Mouse (Mus musculus): ENCODE measurements around the gene Acsl1. TPM values are rescaled to one million over a fixed set of nuclear protein-coding genes. Genes with fewer than 3 reads are reported as not detected.

Acsl1 gene
- polyA plus RNA-seq, 1 experiment from 2014 or later: 23.3 TPM

DNA sequence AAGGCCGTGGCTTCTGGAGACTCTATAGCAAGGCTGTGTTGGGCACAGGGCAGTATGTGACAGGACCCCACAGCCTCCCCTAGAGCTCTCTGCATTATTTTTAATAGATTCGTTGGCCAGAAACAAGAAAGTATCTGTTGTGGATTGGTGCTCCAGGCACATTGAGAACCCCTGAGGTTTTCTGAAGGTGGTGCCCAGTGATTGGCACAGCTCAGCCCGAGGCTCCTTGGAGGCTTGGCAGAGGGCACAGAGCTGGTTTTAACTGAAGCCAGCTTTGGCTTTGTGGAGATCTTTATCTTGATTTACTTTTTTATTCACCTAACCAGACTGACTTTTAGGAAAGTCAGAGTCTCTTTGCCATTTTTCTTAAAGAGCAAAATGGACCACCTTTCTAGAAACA is 38.6 kb downstream of the Acsl1 start:
- no peak overlapping the region for H3K27ac ChIP-seq (ENCODE audit: poor library complexity, severe bottlenecking)
- no peak for ATAC-seq (ENCODE audit: insufficient number of reproducible peaks, low FRiP score)
- H3K4me1 ChIP-seq (replicated peaks): 0 out of 2 replicates have a peak, but pooled peaks cover 3% of the 10 kb centered on the region
- no peak overlapping the region for H3K4me2 ChIP-seq
- peaks cover 24% of the 10 kb centered on the region for H3K36me3 ChIP-seq
- no peaks in the 10 kb centered on the region for H3K9me3 ChIP-seq (replicated peaks)
- 84% methylated on average over 3 of the region's 3 CpGs for WGBS
- no peak overlapping the region for H3K9ac ChIP-seq
- H3K27me3 ChIP-seq (replicated peaks): no peaks in the 10 kb centered on the region
- no peak overlapping the region for H3K4me3 ChIP-seq

DNA sequence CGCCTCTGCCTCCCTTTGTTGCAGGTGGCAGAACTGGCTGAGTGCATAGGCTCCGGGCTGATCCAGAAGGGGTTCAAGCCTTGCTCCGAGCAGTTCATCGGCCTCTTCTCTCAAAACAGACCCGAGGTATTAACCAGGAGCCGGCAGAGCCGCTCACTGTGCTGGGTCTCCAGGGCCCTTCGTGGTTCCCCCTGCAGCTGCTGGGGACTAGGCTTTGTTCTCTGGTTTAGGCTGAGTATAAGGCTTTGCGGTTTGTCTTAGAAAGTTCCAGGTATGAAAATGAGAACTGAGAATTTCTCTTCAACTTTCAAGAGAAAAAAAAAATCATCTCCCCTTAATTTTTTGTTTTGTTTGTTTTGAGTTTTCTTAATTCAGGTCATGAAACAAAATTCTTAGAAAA is 40.5 kb downstream of the Acsl1 start:
- Histone ChIP-seq H3K9ac (no peak overlapping the region), H3K4me3 (no peak overlapping the region), H3K36me3 (peaks cover 19% of the 10 kb centered on the region), H3K27me3 (replicated peaks) (no peaks in the 10 kb centered on the region), H3K4me1 (replicated peaks) (0 out of 2 replicates have a peak, but pooled peaks cover 3% of the 10 kb centered on the region), H3K4me2 (no peak overlapping the region), H3K9me3 (replicated peaks) (no peaks in the 10 kb centered on the region), H3K27ac (ENCODE audit: poor library complexity, severe bottlenecking) (no peak overlapping the region)
- 89% methylated on average over 9 of the region's 9 CpGs for WGBS
- ATAC-seq (ENCODE audit: insufficient number of reproducible peaks, low FRiP score): no peak

DNA sequence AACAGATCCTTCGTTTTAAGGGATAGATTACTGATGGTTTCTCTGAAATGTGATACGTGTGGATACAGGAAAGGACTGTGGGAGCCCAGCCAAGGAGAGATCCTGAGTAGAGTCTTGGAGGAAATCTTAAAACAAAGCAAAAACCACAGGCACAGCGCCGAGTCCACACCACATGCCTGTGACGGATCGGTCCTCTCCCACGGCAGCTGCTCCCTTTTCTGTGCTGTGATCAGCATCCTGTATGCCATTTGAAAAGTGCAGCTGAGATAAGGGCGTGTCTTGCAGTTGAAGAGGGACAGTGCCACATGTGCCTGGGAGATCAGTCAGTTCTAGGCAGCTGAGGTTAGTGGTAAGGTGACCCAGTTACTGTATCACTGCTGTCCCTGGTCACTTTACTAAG is 41.7 kb downstream of the Acsl1 start:
- Histone ChIP-seq H3K4me3 (no peak overlapping the region), H3K4me1 (replicated peaks) (0 out of 2 replicates have a peak, but pooled peaks cover 3% of the 10 kb centered on the region), H3K27ac (ENCODE audit: poor library complexity, severe bottlenecking) (no peak overlapping the region), H3K27me3 (replicated peaks) (no peaks in the 10 kb centered on the region), H3K4me2 (no peak overlapping the region), H3K9ac (no peak overlapping the region), H3K9me3 (replicated peaks) (no peaks in the 10 kb centered on the region), H3K36me3 (peaks cover 13% of the 10 kb centered on the region)
- 46% methylated on average over 8 of the region's 8 CpGs for WGBS
- ATAC-seq (ENCODE audit: insufficient number of reproducible peaks, low FRiP score): no peak

DNA sequence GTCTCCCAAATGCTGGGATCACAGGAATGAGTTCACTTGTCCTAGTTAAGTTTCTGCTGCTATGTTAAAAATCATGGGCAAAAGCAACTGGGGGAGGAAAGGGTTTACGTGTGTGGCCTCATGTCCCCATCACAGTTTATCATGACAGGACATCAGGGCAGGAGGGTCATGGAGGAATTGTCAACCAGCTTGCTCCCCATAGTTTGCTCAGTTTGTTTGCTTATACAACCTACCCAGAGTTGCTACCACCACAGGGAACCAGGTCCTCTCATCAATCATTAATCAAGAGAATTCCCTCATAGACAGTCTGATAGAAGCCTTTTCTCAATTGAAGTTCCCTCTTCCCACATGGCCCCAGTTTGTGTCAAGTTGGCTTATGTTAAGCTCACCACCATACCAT is 43.2 kb downstream of the Acsl1 start:
- no peaks in the 10 kb centered on the region for H3K27me3 ChIP-seq (replicated peaks)
- peaks cover 15% of the 10 kb centered on the region for H3K36me3 ChIP-seq
- H3K4me3 ChIP-seq: no peak overlapping the region
- 0 out of 2 replicates have a peak, but pooled peaks cover 3% of the 10 kb centered on the region for H3K4me1 ChIP-seq (replicated peaks)
- H3K9me3 ChIP-seq (replicated peaks): no peaks in the 10 kb centered on the region
- no peak overlapping the region for H3K27ac ChIP-seq (ENCODE audit: poor library complexity, severe bottlenecking)
- no peak overlapping the region for H3K9ac ChIP-seq
- 84% methylated on average over 1 of the region's 1 CpGs for WGBS
- no peak overlapping the region for H3K4me2 ChIP-seq
- no peak for ATAC-seq (ENCODE audit: insufficient number of reproducible peaks, low FRiP score)

DNA sequence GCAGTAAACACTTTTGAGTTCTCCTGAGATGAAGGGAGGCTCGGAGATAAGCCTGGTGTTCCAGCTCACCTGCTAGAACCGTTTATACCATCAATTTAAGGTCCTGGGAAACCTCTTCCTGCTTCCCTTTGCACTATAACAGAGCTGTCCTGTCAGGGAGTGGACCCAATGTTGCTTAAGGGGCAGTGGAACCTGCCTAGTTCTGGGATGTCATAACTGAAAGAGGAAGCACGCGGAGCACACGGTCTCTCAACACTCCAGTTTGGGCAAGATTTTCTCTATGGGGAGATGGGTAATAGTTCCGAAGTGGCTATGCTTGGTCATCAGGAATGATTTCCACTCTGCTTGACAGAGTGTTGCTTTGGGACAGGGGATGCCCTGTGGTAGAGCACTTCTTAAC is 49.8 kb downstream of the Acsl1 start:
- Histone ChIP-seq H3K4me2 (no peak overlapping the region), H3K4me1 (replicated peaks) (no peaks in the 10 kb centered on the region), H3K27ac (ENCODE audit: poor library complexity, severe bottlenecking) (no peak overlapping the region), H3K27me3 (replicated peaks) (no peaks in the 10 kb centered on the region), H3K9me3 (replicated peaks) (no peaks in the 10 kb centered on the region), H3K4me3 (no peak overlapping the region), H3K9ac (no peak overlapping the region), H3K36me3 (peaks cover 27% of the 10 kb centered on the region)
- no peak for ATAC-seq (ENCODE audit: insufficient number of reproducible peaks, low FRiP score)
- WGBS: 82% methylated on average over 6 of the region's 6 CpGs

DNA sequence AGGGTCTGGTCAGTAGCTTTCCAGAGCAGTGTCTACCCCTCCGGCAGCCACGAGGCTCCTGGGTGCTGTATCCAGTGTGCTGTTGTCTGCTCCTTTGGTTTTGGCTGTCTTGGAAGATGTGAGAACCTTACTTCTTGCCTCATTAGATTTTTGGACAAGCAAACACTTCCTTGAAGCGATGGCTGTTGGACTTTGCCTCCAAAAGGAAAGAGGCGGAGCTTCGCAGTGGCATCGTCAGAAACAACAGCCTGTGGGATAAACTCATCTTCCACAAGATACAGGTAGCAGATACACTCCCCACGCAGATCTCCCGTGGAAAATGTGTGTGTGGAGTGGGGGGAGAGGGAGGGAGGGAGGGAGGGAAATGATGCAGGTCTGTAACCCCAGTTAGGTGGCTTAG is 55.3 kb downstream of the Acsl1 start:
- Histone ChIP-seq H3K27ac (ENCODE audit: poor library complexity, severe bottlenecking) (no peak overlapping the region), H3K9ac (no peak overlapping the region), H3K36me3 (peaks cover 23% of the 10 kb centered on the region), H3K4me1 (replicated peaks) (peaks cover 5% of the 10 kb centered on the region; the same call in 1 of the 2 replicates), H3K4me3 (no peak overlapping the region), H3K9me3 (replicated peaks) (no peaks in the 10 kb centered on the region), H3K27me3 (replicated peaks) (no peaks in the 10 kb centered on the region), H3K4me2 (no peak overlapping the region)
- 86% methylated on average over 8 of the region's 8 CpGs for WGBS
- no peak for ATAC-seq (ENCODE audit: insufficient number of reproducible peaks, low FRiP score)

DNA sequence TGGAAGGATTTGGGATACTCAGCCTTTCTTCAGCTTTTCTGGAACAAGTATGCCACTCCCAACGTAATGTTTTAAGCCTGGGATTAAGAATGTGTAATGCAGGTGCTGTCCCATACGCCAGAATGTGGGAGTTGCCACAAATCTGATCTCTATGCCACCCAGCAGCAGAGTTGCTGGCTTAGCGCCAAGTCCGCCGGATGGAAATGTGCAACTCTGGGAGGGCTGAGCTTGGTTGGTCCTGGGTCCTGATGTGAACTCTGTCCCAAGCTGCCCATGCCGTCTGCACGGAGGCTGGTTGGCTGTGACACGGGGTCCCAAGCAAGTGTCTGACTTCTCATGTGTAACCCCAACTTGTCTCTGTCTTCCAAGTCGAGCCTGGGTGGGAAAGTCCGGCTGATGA is 56.0 kb downstream of the Acsl1 start:
- H3K27ac ChIP-seq (ENCODE audit: poor library complexity, severe bottlenecking): no peak overlapping the region
- H3K36me3 ChIP-seq: peaks cover 25% of the 10 kb centered on the region
- no peak for ATAC-seq (ENCODE audit: insufficient number of reproducible peaks, low FRiP score)
- WGBS: 76% methylated on average over 10 of the region's 10 CpGs
- H3K27me3 ChIP-seq (replicated peaks): no peaks in the 10 kb centered on the region
- H3K9ac ChIP-seq: no peak overlapping the region
- peaks cover 5% of the 10 kb centered on the region; the same call in 1 of the 2 replicates for H3K4me1 ChIP-seq (replicated peaks)
- no peaks in the 10 kb centered on the region for H3K9me3 ChIP-seq (replicated peaks)
- no peak overlapping the region for H3K4me3 ChIP-seq
- no peak overlapping the region for H3K4me2 ChIP-seq

DNA sequence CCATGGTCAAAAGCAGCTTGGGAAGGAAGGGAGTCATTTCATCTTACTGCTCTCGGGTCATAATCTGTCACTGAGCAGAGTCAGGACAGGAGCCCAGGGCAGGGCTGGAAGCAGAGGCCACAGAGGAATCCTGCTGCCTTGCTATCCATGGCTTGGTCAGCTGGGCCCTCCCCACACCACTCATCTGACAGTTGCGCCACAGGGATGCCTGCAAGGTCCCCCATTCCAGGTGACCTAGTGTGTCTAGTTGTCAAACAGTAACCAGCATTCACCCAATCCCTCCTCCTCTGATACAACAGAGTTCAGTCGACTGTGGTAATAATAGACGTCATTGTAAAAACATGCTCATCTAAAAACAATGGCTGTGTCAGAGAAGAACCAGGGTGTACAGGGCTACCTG is 58.7 kb downstream of the Acsl1 start:
- Histone ChIP-seq H3K27ac (ENCODE audit: poor library complexity, severe bottlenecking) (no peak overlapping the region), H3K4me3 (no peak overlapping the region), H3K9me3 (replicated peaks) (no peaks in the 10 kb centered on the region), H3K36me3 (peaks cover 22% of the 10 kb centered on the region; the same call in 1 of the 2 replicates), H3K4me2 (no peak overlapping the region), H3K9ac (no peak overlapping the region), H3K4me1 (replicated peaks) (peaks cover 5% of the 10 kb centered on the region; the same call in 1 of the 2 replicates), H3K27me3 (replicated peaks) (no peaks in the 10 kb centered on the region)
- ATAC-seq (ENCODE audit: insufficient number of reproducible peaks, low FRiP score): no peak
- 80% methylated on average over 4 of the region's 4 CpGs for WGBS

DNA sequence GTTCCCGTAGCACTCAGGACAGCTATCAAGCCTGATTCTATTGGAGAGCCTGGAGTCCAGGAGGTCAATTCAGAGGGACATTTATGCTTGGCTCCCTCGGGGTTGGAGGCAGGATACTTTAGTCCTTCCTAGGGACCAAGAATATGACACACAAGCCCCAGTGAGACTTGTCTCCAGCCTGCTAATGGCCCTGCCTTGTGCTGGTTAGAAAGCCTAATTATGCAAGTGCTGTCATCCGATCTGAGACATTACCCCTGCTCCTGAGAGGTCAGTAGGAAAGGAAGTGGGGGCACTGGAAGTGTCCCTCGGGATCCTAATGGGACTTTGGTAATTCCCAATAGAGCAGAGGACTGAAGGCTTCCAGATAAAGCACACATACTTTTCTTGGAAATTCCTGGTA is 59.7 kb downstream of the Acsl1 start:
- H3K4me1 ChIP-seq (replicated peaks): peaks cover 5% of the 10 kb centered on the region; the same call in 1 of the 2 replicates
- WGBS: 45% methylated on average over 4 of the region's 4 CpGs
- H3K36me3 ChIP-seq: peaks cover 30% of the 10 kb centered on the region; the same call in 1 of the 2 replicates

DNA sequence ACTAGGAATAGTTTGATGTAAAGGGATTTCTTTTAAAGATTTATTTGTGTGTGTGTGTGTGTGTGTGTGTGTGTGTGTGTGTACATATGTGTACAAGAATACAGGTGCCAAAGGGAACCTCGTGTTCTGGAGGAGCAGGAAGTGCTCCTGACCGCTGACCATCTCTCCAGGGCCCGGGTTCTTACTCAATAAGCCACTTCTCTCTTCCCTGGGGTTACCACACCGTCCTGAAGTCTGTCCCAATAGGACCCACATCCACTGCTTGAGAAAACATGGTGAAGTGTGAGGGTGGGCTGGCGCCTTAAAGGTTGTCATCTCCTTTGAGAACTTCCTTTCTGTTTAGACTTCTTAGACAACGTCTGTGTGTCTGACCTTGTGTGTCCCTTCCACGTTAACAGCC is 63.1 kb downstream of the Acsl1 start:
- H3K9me3 ChIP-seq (replicated peaks): no peaks in the 10 kb centered on the region
- no peak for ATAC-seq (ENCODE audit: insufficient number of reproducible peaks, low FRiP score)
- no peaks in the 10 kb centered on the region for H3K4me1 ChIP-seq (replicated peaks)
- no peak overlapping the region for H3K4me2 ChIP-seq
- no peak overlapping the region for H3K9ac ChIP-seq
- no peaks in the 10 kb centered on the region for H3K27me3 ChIP-seq (replicated peaks)
- WGBS: 76% methylated on average over 7 of the region's 7 CpGs
- H3K36me3 ChIP-seq: peaks cover 36% of the 10 kb centered on the region
- H3K4me3 ChIP-seq: no peak overlapping the region
- H3K27ac ChIP-seq (ENCODE audit: poor library complexity, severe bottlenecking): no peak overlapping the region

More for the DNA sequence above, 59.7 kb downstream of the Acsl1 start:
- no peak overlapping the region for H3K4me2 ChIP-seq
- no peak overlapping the region for H3K9ac ChIP-seq
- no peaks in the 10 kb centered on the region for H3K27me3 ChIP-seq (replicated peaks)
- H3K4me3 ChIP-seq: no peak overlapping the region
- H3K9me3 ChIP-seq (replicated peaks): no peaks in the 10 kb centered on the region
- no peak overlapping the region for H3K27ac ChIP-seq (ENCODE audit: poor library complexity, severe bottlenecking)
- ATAC-seq (ENCODE audit: insufficient number of reproducible peaks, low FRiP score): no peak

DNA sequence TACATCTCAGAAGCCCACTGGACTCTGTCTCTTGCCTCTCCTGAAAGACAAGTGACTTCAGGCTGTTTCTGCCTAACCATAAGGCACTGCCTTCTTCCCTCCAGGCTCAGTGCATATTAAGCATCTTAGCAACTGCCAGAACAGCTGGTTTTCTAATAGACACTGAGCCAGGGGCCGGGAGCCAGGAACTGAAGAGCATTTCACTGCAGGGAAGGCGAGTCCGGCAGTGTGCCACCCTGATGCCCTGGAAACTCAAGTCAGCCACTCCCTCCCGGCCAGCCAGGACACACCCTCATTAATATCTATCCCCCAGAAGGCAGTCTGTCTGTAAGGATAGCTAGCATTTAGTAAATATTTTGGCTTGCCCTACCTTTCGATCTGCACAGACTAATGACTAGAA is 68.9 kb downstream of the Acsl1 start:
- no peak overlapping the region for H3K9ac ChIP-seq
- no peak for ATAC-seq (ENCODE audit: insufficient number of reproducible peaks, low FRiP score)
- WGBS: 74% methylated on average over 5 of the region's 5 CpGs
- H3K36me3 ChIP-seq: peaks cover 16% of the 10 kb centered on the region
- no peaks in the 10 kb centered on the region for H3K4me1 ChIP-seq (replicated peaks)
- no peak overlapping the region for H3K4me2 ChIP-seq
- no peaks in the 10 kb centered on the region for H3K27me3 ChIP-seq (replicated peaks)
- no peaks in the 10 kb centered on the region for H3K9me3 ChIP-seq (replicated peaks)
- H3K4me3 ChIP-seq: no peak overlapping the region
- H3K27ac ChIP-seq (ENCODE audit: poor library complexity, severe bottlenecking): no peak overlapping the region

DNA sequence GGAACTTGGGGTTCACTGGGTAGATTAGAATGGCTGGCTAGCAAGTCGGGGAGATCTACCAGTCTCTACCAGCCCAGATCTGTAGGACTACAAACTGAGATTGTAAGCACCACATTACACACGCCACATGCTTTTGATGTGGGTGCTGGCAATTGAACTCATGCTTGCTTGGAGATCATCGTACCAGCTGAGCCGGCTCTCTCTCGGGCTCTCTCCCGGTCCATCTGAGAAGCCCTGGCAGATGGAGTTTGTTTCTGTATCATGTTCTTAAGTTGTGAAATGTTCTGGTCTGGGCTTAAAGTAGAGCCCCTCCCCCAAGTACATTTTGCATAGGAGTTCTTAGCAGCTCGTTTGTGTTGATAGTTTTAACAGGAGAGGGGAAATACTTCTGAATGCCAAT is 72.4 kb downstream of the Acsl1 start:
- H3K4me2 ChIP-seq: no peak overlapping the region
- H3K9me3 ChIP-seq (replicated peaks): no peaks in the 10 kb centered on the region
- no peak overlapping the region for H3K4me3 ChIP-seq
- peaks cover 9% of the 10 kb centered on the region for H3K4me1 ChIP-seq (replicated peaks)
- WGBS: 79% methylated on average over 7 of the region's 7 CpGs
- ATAC-seq (ENCODE audit: insufficient number of reproducible peaks, low FRiP score): no peak
- no peaks in the 10 kb centered on the region for H3K27me3 ChIP-seq (replicated peaks)
- H3K36me3 ChIP-seq: no peaks in the 10 kb centered on the region
- H3K27ac ChIP-seq (ENCODE audit: poor library complexity, severe bottlenecking): no peak overlapping the region
- H3K9ac ChIP-seq: no peak overlapping the region

Data from heart, embryonic 12.5 days (tissue).